Mouse (Mus musculus) mesoderm, embryonic 11.5 days (tissue): ENCODE data around the gene Lsm7.

Experiments used
- DNase-seq: peaks from one replicate; pipeline ENCODE4 v3.0.0-alpha.2; 2012; ENCODE audit warnings: low read depth, low spot score

Gene Lsm7

DNA sequence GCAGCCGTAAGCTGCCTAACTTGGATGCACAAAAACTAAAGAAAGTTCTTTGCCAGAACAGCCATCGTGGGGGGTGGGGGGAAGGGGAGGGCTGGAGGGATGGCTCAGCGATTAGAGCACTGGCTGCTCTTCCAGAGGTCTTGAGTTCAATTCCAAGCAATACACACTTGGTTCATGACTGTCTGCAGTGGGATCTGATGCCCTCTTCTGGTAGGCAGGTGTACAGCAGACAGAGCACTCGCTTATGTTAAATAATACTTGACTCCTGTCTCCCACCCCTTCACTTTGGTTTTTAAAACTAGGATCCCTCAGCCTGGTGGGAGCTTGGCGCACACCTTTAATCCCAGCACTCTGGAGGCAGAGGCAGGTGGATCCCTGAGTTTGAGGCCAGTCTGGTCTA lies 21.0 kb upstream of the Lsm7 start:
- DNase-seq: peak; percentile 67

DNA sequence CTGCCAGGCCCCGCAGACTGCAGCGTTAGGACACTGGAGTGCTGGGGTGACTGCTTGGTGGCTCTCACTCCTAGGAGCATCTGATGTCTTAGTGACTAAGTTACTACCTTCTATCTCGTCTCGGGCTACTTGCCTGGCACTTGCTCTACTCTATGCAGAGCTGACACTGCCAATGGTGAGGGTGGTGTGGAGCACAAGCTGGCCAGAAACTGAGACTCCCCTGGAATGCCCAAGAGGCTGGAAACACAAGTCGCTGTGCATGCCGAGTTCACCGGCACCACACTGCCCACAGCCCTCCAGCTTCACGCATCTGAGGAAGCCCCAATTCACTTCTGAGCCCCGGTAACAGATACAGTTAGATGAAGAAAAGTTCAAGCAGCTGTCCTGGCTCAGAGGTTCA lies 19.0 kb upstream of the Lsm7 start:
- no peak for DNase-seq

DNA sequence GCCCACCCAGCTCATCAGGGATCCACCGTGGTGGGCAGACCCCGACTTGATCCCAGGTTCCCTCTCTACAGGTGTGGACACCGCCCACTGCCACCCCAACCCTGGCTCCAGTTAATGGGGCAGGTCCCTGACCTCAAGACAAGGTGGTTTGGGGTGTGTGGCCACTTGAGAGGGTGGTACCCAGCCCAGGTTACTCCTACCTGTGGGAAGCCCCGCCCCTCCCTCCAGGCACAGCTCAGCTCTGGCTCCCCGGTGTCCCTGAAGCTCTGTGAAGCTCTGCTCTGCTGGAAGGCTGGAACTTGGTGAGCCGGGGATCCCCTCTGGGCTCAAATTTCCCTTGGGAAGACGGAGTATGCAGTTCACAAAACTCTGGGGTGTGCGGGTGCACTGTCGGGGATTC lies 16.6 kb upstream of the Lsm7 start, which contains the start of gene Tmprss9:
TSS of gene Tmprss9 (plus strand) at position 268 of the 400 bp plus-strand sequence.
- DNase-seq: no peak

DNA sequence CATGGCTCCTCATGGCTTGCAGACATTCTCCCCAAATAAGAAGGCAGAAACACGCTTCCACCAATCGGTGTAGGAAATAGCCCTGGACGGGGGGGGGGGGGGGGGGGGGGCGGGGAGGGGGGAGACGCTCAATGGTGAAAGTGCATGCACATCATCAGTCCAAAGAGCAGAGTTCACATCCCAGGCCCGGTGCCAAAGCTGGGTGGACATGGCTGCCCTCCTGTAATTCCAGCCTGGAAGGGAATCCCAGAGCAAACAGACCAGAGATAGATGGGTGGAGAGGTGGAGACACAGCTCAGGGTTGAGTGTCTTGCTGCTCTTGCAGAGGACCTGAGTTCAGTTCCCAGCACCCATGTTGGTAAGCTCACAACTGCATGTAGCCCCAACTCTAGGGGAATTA lies 16.0 kb upstream of the Lsm7 start:
- DNase-seq: no peak

DNA sequence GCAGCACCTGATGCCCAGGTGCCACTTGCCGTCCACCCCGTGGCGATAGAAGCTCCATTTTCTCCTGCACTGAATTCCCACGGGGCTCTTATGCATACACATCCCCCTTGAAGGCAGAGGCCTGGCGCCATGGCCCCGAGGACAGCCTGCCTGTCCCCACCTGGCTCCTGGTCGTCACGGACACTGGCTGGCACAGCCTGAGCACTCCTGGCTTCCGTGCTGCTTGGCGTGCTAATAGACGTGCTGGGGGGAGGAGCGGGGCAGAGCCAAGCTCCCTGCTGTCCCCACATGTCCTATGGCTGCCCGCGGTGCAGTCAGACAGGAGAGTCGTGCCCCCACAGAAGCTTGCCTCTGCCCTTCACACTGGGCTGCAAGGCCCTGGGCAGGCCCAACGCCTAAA lies 9.4 kb upstream of the Lsm7 start:
- no peak for DNase-seq

DNA sequence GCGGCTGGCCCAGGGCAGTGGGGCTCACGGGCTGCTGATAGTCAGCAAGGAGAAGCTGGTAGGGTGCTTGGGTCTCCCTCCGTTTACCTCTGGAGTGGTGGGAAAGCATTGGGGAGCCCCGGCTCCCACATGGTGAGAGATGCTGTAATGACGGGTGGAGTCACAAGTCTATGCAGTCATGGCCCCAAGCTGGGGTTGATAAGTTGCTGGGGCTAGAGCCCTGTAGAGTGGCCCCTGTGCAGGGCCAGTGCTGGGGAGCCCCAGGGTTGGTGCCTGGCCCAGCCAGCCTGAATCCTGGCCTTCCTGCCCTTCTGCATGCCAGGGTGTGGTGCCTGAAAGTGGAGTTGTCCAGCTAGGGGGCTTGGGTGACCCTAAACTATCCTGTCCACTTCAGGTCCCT lies 7.3 kb upstream of the Lsm7 start:
- no peak for DNase-seq

DNA sequence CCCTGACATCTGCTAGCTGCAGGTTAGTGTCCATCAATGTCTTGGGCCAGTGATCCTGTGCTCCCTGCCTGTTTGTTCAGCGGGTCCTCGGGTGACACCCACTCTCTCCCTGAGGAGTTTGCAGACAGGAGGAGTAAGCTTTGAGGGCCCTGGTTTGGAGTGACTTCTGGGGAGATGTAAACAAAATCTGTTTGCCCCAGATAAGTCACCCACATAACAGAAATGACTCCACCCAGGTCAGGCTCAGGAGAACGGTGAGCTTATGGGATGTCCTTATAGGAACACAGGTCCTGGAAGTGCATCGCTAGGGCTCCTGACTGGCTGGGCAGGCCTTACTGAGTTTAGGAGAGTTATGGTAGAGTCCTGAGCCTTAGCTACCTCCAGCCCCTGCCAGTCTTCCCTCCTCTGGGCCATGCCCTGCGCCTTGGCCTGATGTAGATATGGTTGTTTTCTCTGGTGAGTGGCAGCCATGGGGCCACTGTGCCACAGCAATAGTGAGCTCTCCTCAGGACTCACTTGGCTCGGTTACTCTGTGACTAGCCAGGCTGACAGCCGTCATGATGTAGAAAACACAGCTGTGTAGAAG lies 3.4 kb upstream of the Lsm7 start:
- DNase-seq: no peak

DNA sequence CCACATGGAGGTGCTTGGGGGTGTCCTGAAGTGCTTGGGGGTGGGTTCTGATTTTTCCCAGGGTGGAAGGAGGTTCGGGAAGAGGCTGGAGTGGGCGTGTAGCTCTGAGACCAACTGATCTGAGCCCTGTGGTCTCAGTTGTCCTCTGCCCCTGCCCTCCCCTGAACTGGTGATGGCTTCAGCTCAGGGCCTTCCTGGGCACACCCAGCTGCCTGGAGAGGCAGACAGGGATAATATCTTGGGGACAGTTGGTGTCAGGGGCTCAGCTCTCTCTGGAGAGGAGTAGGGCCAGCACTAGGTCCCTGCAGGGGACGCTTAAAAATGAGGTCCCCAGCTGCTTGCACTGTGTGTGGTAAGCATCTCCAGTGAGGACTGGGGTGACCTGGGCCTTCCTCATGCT lies 2.8 kb upstream of the Lsm7 start:
- DNase-seq: no peak

DNA sequence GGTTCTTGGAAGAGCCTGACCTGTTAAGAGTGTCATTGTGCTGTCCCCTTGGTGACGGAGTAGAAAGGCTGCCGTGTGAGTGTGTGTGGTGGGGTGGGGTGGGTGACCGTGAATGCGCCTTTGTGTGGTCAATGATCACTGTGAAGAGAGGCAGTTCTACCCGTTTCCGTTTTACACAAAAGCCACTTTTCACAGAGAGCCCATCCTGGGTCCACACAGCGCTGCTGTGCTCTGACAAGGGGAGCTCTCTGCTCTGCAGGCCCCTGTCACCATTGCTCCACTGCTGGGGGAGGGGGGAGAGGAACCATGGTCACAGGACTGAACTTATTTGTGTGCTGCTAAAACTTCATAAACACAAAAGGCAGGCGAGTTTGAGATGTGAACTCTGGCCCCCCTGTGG lies 2.4 kb upstream of the Lsm7 start:
- DNase-seq: no peak

DNA sequence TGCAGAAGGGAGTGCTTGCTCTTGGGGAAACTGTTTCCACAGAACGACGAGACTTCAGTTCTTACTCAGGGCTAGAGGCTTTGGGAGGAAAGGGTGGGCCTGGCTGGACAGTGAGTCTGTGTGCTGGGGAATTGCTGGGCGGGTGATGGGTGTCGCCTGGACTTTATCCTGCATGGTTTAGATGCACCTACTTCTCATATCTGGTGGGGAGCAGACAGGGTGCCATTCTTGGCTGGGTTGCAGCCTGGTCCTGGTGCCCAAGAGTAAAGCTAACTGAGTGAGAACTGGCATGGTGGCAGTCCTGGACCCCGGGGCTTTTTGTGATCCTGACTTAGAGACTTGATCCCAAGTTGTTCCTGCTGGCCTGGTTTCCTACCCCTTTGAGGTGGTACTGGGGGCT lies 1.9 kb upstream of the Lsm7 start:
- no peak for DNase-seq

DNA sequence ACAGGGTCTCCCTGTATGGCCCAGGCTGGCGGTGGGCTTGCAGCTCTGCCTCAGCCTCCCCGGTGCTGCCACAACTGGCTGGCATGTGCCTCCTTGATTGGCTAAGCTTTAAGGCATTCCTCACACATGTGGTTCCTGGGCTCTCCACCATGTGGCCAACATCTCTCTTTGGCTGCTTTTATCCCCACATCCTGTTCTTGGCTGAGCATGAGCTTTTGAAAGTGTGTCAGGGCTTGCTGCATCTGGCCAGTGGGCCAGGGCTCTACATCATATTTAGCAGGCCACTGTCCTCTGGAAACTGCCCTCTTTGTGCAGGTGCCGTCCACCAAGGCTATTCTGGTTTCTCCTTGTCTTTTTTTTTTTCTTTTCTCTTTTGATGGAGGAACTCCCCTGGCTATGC lies 1.3 kb upstream of the Lsm7 start:
- peak; percentile 43 for DNase-seq

DNA sequence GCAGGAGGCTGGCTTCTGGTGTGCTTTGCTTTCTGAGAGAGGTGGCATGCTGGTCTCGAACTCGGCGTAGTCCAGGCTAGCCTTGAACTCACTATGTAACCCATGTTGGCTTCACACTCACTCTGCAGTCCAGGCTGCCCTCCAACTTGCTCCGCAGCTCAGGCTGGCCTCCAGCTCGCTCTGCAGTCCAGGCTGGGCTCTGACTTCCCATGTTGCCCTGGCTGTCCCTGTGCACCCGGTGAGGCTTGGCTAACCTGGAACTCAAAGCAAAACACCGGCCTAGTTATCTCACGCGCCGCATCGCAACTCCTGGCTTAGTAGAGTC lies 702 bp upstream of the Lsm7 start:
- no peak for DNase-seq

DNA sequence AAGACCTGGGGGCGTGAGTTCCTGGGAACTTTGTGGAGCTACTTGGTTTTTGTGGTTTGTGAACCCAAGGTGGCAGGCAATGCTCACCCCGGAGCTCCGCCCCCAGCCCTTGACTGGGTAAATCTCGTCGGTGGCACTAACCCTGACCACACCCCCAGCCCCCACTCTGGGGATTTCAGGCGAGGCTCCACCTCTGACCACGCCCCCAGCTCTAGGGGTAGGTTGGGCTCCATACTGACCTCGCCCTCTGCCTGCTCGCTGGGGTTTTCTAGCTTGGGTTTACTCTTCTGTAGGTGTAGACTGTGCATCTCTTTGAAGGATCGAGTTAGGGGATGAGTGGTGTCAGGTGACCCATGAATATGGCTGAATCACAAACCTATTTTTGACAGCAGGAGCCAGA lies 6.4 kb downstream of the Lsm7 start:
- peak; percentile 30 for DNase-seq

DNA sequence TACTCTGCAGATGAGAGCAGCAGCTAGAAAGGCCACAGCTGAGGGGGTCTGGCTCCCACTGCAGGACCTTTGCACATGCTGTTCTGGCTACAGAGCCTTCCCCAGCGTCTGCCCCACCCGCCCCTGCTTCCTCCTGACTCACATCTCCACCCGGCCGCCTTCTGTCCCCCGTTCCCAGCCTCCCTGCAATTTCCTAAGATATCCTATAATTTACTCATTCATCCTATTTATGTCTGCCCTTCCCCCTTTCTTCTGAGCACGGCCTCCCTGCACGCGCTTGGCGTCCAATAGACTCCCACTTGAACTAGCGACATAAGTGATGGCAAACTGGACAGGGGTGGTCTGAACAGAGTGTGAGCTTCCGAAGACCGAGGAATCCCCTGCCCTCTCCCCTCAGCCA lies 9.3 kb downstream of the Lsm7 start:
- DNase-seq: no peak

DNA sequence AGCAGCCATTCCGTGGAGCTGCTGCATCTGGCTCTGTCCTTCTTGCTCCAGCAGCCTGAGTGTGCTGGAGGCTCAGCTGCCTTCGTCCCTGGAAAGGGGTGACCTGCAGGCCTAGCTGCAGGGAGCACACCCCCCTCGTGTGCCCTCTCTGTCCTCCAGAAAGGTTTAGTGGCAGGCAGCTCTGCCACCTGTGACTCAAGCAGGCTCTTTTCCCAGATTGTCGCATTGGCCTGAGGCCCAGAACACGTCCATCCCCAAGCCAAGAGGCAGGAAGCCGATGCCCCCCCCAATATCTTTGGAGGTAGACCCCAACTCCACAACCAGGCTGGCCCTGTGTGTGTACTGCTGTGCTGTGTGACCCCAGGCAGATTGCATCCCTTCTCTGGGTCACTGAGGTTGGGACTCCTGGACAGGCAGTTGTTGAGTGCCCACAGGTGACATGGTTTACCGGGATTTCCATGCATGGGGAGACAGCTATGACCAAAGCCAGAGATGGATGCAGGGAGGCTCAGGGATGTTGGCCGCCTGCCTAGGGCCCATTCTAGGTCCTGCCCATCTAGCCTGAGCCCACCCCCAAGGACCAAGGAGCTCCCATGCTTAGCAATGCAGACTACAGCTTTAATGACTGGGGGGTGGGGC lies 9.8 kb downstream of the Lsm7 start:
- no peak for DNase-seq

DNA sequence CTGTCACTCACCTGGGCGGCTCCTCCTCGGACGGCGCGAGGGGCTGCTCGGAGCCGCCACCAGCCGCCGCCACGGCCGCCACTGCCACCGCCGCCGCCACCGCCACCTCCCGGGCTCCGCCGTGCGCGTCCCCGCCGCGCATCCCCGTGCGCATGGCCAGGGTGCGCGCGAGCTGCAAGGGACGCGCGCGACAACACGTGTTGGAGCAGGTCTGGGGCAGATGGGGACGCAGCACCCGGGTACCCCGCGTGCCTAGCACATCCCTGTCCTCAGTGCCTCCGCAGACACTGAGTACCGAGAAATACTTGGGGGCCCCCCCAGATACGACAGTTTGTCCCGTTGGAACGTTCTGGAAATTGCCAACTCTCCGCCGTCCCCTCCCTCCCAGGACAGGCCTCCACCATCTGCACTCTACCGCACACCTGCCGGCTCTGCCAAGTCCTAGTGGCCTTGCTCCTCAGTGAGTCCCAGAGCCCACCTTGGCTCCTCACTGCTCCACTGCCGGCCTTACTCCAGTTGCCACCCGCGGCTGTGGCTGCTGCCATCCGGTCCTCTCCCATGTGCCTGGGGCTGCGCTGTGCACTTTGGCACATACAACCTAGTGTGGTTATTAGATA lies 11.0 kb downstream of the Lsm7 start, which contains the start of gene Lingo3:
TSS of gene Lingo3 (minus strand) at position 109 of the 617 bp plus-strand sequence.
- DNase-seq: peak; percentile 37

DNA sequence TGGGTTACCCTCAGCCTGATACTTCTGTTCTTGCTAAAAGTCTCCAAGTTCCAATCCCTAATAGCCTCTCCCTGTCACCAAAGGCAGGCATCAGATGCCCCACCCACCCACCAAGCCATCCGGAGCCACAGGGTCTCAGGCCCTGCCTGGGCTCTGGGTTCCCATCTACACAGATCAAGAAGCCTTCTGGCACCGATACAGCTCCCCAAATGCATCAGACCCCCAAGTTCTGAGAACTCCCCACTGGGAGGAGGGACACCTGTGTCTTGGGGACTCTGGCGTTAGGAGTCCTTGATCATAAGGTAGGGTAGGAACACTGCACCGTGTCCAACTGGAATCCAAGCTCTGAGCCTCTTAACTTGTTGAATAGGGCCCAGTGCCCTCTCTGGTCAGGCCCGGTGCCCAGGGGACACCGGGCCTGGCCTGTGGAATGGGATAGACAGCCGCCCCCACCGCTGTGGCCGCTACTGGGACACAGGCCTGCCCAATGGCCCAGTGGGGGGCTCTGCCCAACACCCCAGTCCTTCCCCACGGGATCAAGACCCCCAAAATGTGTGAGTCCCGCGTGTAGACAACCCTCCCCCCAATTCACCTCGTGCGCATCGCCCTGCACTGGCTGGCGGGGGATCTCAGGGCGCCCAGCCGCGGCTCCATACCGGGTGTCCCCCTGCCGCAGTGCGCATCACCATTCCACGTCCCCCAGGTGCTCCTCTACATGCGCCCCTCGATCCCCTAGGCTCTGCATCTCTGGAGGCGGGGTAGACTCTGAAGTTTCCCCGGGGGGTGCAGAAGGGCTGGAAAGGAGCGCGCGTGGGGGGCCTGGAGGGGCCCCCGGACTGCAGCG lies 11.7 kb downstream of the Lsm7 start:
- no peak for DNase-seq

DNA sequence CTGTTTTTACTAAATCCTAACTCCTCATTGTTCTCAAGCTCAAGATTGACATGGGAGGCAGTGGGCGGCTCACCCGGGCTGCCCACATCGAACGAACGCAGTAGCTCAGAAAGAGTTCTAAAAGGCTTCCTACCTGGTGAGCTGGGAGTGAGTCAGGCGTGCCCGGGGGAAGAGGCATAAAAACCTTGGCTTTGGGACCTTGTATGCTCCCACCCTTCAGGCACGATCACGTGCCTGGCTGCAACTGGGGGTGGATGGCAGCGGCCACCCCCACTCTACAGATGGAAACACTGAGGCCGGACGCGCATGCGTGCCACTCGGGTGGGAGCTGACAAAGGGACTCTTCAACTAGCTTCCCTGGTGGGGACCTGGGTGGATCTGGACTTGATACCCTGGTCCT lies 12.7 kb downstream of the Lsm7 start:
- DNase-seq: no peak

DNA sequence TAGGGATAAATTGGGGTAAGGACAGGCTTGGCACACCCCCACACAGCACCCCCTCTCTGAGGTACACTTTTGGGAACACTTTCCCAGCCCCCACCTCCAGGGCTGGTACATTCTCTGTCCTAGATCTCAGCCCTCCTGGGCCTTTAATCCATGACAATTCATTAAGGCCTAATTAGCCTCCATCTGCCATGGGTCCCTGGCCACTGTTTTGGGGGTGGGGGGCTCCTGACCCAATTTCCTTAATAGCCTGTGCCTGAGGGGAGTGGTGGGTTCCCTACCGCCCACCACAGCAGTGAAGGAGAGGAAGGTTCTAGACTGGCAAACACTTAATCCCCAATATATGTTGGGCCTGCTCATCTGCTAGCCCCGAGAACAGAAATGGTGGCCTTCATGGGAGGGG lies 13.3 kb downstream of the Lsm7 start:
- no peak for DNase-seq

DNA sequence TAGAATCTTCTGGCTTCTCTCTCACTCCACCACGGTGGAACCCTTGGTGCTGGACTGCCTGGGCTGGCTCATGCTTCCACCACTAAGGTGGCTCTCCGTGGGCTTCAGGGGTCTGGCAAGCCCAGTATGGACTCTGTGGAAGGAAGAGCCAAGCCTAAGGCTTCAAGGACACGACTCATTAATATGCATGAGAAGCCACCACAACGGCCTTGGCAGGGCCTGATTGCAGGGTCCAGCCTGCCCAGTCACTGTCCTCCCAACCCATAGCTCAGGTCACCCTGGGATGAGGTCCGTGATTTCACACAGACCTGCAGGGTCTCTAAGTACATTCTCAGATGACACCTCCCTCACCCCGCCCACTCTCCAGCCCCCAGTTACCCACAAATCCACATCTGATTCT lies 15.2 kb downstream of the Lsm7 start:
- no peak for DNase-seq

DNA sequence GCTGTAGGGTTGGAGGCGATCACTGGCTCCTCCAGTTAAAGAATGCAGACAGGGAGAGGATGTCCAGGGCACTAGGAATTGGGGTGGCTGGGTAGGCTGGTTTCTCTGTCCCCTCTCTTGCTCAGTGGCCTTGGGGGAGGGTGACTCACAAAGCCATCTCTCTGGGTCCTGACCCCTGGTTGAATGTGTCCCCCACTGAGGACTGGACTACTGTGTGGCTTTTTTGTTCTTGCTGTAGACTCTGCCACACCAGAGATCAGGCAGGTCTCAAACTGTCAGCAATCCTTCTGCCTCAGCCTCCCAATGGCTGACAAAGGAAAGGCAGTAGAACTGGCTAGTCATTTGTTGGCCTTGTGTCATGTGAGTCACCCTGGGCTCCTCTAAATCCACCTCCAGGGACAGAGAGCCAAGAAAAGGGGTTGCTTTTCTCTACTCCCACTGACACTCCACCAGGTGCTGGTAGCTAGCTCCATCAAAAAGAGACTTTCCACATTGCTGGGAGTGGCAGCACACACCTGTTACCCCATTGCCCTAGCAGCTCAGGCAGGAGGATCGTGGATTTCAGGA lies 16.6 kb downstream of the Lsm7 start:
- DNase-seq: no peak

DNA sequence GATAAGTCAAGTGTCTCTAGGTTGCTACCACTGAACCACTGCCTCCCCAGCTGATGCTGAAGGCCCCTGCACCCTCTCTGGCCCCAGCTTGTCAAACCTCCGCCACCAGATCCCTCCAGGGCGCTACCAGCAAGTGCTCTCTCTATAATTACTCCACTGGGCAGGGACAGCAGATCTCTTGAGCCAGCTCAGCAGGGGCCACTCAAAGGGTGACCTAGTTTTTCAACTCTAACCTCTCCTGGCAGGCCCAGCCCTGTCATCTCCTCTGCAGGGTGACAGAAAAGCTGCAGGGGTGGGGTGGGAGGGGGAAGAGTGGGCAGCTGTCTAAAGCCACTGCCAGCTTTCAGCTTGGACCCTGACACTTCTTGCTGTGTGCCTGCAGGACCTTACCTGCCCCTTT lies 17.2 kb downstream of the Lsm7 start:
- DNase-seq: no peak
